Mouse (Mus musculus) forebrain, embryonic 10.5 days (tissue): ENCODE data around the gene Nutf2. TPM values are rescaled to one million over a fixed set of nuclear protein-coding genes. Genes with fewer than 3 reads are reported as not detected.
"Not testable (repeated sequence)": the region's sequence is repeated elsewhere in the genome, so short reads cannot be mapped to it uniquely, and the experiment has no call there.

Experiments used
- DNase-seq: peaks from one replicate; pipeline ENCODE4 v3.0.0-alpha.2; 2017; ENCODE audit warnings: low spot score; ENCODE audit errors: extremely low spot score
- H3K27ac ChIP-seq: fragments of 300-500 bp; sonication (generic); 2 replicates; pipeline ENCODE4 v1.5.1; 2016; ENCODE audit warnings: mild to moderate bottlenecking
- H3K27me3 ChIP-seq: fragments of 300-500 bp; sonication (generic); 2 replicates; pipeline ENCODE4 v1.6.1; 2016; ENCODE audit warnings: mild to moderate bottlenecking; ENCODE audit not compliant: poor library complexity, severe bottlenecking
- H3K36me3 ChIP-seq: fragments of 300-500 bp; sonication (generic); replicated peaks from 2 replicates; pipeline ENCODE4 v1.6.1; 2016; ENCODE audit warnings: mild to moderate bottlenecking, moderate library complexity
- H3K4me1 ChIP-seq: fragments of 300-500 bp; sonication (generic); 2 replicates; pipeline ENCODE4 v1.6.1; 2016
- H3K4me3 ChIP-seq: fragments of 300-500 bp; sonication (generic); 2 replicates; pipeline ENCODE4 v1.5.1; 2016; ENCODE audit warnings: mild to moderate bottlenecking, moderate library complexity
- H3K9me3 ChIP-seq: fragments of 300-500 bp; sonication (generic); 2 replicates; pipeline ENCODE4 v1.6.1; 2016; ENCODE audit warnings: mild to moderate bottlenecking, moderate library complexity
- WGBS: fragments of 180-500 bp; shearing (Covaris S2); methylation state at CpG from one replicate; pipeline ENCODE4 v1.1.7; 2016; 5-methylcytosine and 5-hydroxymethylcytosine counted together
- polyA plus RNA-seq: library from polyadenylated mRNA; unstranded; fragments of >200 nt; fragmentation: Nextera tagmentation; extraction: Ambion mirVana; gene quantifications from 2 replicates; pipeline ENCODE4 v1.2.1, GENCODE M21; 2016

The Nutf2 gene
- polyA plus RNA-seq: 394 and 447 TPM in 2 replicates

- H3K27ac ChIP-seq: peak within 1 kb of the TSS; percentile 99
- H3K4me3 ChIP-seq: peak within 1 kb of the TSS; percentile 96
- WGBS: under 1% methylated on average over 56 of the region's 59 CpGs
- peak; percentile 97 for DNase-seq
- no peaks in the 10 kb centered on the region for H3K9me3 ChIP-seq
- H3K36me3 ChIP-seq: peaks cover 51% of the 10 kb centered on the region
- no peaks in the 10 kb centered on the region for H3K27me3 ChIP-seq
- peaks cover 90% of the 10 kb centered on the region for H3K4me1 ChIP-seq
These were observed at the start of gene Nutf2 for GRCm38 (mm10) chr8:105860143-105860981. TSS of gene Nutf2 (plus strand) at chr8:105860580.

- DNase-seq: no peak
- H3K9me3 ChIP-seq: no peaks in the 10 kb centered on the region
- no peaks in the 10 kb centered on the region for H3K4me1 ChIP-seq
- WGBS: 93% methylated on average over 10 of the region's 10 CpGs
- H3K27ac ChIP-seq: no peak overlapping the region
- peaks cover 51% of the 10 kb centered on the region for H3K36me3 ChIP-seq
- no peaks in the 10 kb centered on the region for H3K27me3 ChIP-seq
- H3K4me3 ChIP-seq: no peak overlapping the region
These were observed 49.3 kb upstream of the Nutf2 start for GRCm38 (mm10) chr8:105811061-105811460.

GRCm38 (mm10) chr8:105811543-105811942, 48.8 kb upstream of the Nutf2 start:
- no peak for DNase-seq
- Histone ChIP-seq H3K4me3 (no peak overlapping the region), H3K4me1 (no peaks in the 10 kb centered on the region), H3K9me3 (no peaks in the 10 kb centered on the region), H3K36me3 (peaks cover 51% of the 10 kb centered on the region), H3K27me3 (no peaks in the 10 kb centered on the region), H3K27ac (no peak overlapping the region)
- 89% methylated on average over 3 of the region's 3 CpGs for WGBS

GRCm38 (mm10) chr8:105812511-105812910, 47.9 kb upstream of the Nutf2 start:
- H3K36me3 ChIP-seq: peaks cover 59% of the 10 kb centered on the region

GRCm38 (mm10) chr8:105813241-105813640, 47.1 kb upstream of the Nutf2 start:
- no peak for DNase-seq
- Histone ChIP-seq H3K4me3 (no peak overlapping the region), H3K36me3 (peaks cover 62% of the 10 kb centered on the region), H3K4me1 (no peaks in the 10 kb centered on the region), H3K27ac (no peak overlapping the region), H3K27me3 (no peaks in the 10 kb centered on the region), H3K9me3 (no peaks in the 10 kb centered on the region)
- WGBS: 93% methylated on average over 6 of the region's 6 CpGs

More at GRCm38 (mm10) chr8:105812511-105812910, 47.9 kb upstream of the Nutf2 start:
- WGBS: 90% methylated on average over 5 of the region's 5 CpGs
- no peaks in the 10 kb centered on the region for H3K4me1 ChIP-seq
- no peak for DNase-seq
- no peak overlapping the region for H3K4me3 ChIP-seq
- no peak overlapping the region for H3K27ac ChIP-seq
- no peaks in the 10 kb centered on the region for H3K27me3 ChIP-seq
- H3K9me3 ChIP-seq: no peaks in the 10 kb centered on the region

GRCm38 (mm10) chr8:105819659-105820058, 40.7 kb upstream of the Nutf2 start:
- H3K36me3 ChIP-seq: peaks cover 83% of the 10 kb centered on the region
- no peaks in the 10 kb centered on the region for H3K27me3 ChIP-seq
- H3K27ac ChIP-seq: no peak overlapping the region
- no peak for DNase-seq
- 0 out of 2 replicates have a peak, but pooled peaks cover 2% of the 10 kb centered on the region for H3K9me3 ChIP-seq
- H3K4me3 ChIP-seq: no peak overlapping the region
- no peaks in the 10 kb centered on the region for H3K4me1 ChIP-seq
- 94% methylated on average over 3 of the region's 3 CpGs for WGBS

- Histone ChIP-seq H3K27ac (no peak overlapping the region), H3K36me3 (peaks cover 91% of the 10 kb centered on the region), H3K4me1 (peaks cover 6% of the 10 kb centered on the region), H3K4me3 (no peak overlapping the region), H3K27me3 (no peaks in the 10 kb centered on the region), H3K9me3 (0 out of 2 replicates have a peak, but pooled peaks cover 2% of the 10 kb centered on the region)
- no peak for DNase-seq
- WGBS: 100% methylated on average over 1 of the region's 1 CpGs
These were observed 39.5 kb upstream of the Nutf2 start for GRCm38 (mm10) chr8:105820925-105821324.

- Histone ChIP-seq H3K4me3 (peak overlapping the region; percentile 97), H3K4me1 (peaks cover 18% of the 10 kb centered on the region), H3K36me3 (peaks cover 53% of the 10 kb centered on the region), H3K9me3 (0 out of 2 replicates have a peak, but pooled peaks cover 2% of the 10 kb centered on the region), H3K27me3 (no peaks in the 10 kb centered on the region), H3K27ac (no peak overlapping the region)
- 90% methylated on average over 4 of the region's 4 CpGs for WGBS
- DNase-seq: no peak
These were observed 34.9 kb upstream of the Nutf2 start for GRCm38 (mm10) chr8:105825506-105825905.

- WGBS: 15% methylated on average over 4 of the region's 4 CpGs
- H3K27ac ChIP-seq: peak overlapping the region; percentile 93
- no peak for DNase-seq
- peaks cover 18% of the 10 kb centered on the region for H3K4me1 ChIP-seq
- no peaks in the 10 kb centered on the region for H3K27me3 ChIP-seq
- H3K9me3 ChIP-seq: 0 out of 2 replicates have a peak, but pooled peaks cover 2% of the 10 kb centered on the region
- H3K36me3 ChIP-seq: peaks cover 44% of the 10 kb centered on the region
- H3K4me3 ChIP-seq: peak overlapping the region; percentile 97
These were observed 34.0 kb upstream of the Nutf2 start for GRCm38 (mm10) chr8:105826379-105826778.

GRCm38 (mm10) chr8:105826861-105827848, 33.2 kb upstream of the Nutf2 start, which contains the start of the genes Ranbp10 and Tsnaxip1:
TSS of gene Ranbp10 (minus strand) at chr8:105827350.
TSS of gene Tsnaxip1 (plus strand) at chr8:105827731.
- H3K27ac ChIP-seq: peak within 1 kb of the TSS; percentile 93
- H3K9me3 ChIP-seq: no peaks in the 10 kb centered on the region
- H3K4me1 ChIP-seq: peaks cover 18% of the 10 kb centered on the region
- H3K4me3 ChIP-seq: peak within 1 kb of the TSS; percentile 97
- peaks cover 36% of the 10 kb centered on the region for H3K36me3 ChIP-seq
- peak; percentile 96 for DNase-seq
- WGBS: under 1% methylated on average over 52 of the region's 52 CpGs
- no peaks in the 10 kb centered on the region for H3K27me3 ChIP-seq

- not testable (repeated sequence) for H3K27ac ChIP-seq, H3K4me1 ChIP-seq, H3K4me3 ChIP-seq, H3K9me3 ChIP-seq, DNase-seq, H3K36me3 ChIP-seq, H3K27me3 ChIP-seq
- WGBS: 81% methylated on average over 2 of the region's 2 CpGs
These were observed 26.6 kb upstream of the Nutf2 start for GRCm38 (mm10) chr8:105833740-105834139.

GRCm38 (mm10) chr8:105835318-105835717, 25.1 kb upstream of the Nutf2 start:
- H3K9me3 ChIP-seq: no peaks in the 10 kb centered on the region
- H3K27ac ChIP-seq: no peak overlapping the region
- no peak overlapping the region for H3K4me3 ChIP-seq
- 31% methylated on average over 11 of the region's 11 CpGs for WGBS
- H3K4me1 ChIP-seq: peaks cover 9% of the 10 kb centered on the region; the same call in 1 of the 2 replicates
- DNase-seq: peak; percentile 31
- H3K36me3 ChIP-seq: no peaks in the 10 kb centered on the region
- H3K27me3 ChIP-seq: no peaks in the 10 kb centered on the region
